ENCODE assay signal across 15 mouse cellular contexts in genomic region chr16:76591956-76592768, GRCm38 (mm10).
A peak's percentile ranks its signal among the peaks of the same experiment; 100 is the strongest.
DNase-seq lines count a peak whose midpoint lies in the region; ATAC-seq lines count a peak whose summit lies in the region.
"Had no signal": no experiment of that assay in that cellular context is flagged by ENCODE, and none has a peak within 500 bp of the region (broad histone marks: within the 10 kb centered on the region; RNA-seq: fewer than 3 reads in every experiment).

No protein-coding gene starts in this region.

- no peak overlapping the region for H3K4me3 ChIP-seq in forebrain, embryonic 15.5 days
- no peak overlapping the region for H3K4me3 ChIP-seq in forebrain, embryonic 12.5 days (replicated peaks)
- no peak overlapping the region for H3K4me3 ChIP-seq in kidney, embryonic 14.5 days (ENCODE audit: low read length)
- H3K4me3 ChIP-seq: heart, embryonic 13.5 days had no signal

- 61% methylated on average over 4 of the region's 4 CpGs for WGBS in forebrain, embryonic 15.5 days
- WGBS in forebrain, embryonic 12.5 days: 88% methylated on average over 4 of the region's 4 CpGs
- WGBS in kidney, embryonic 14.5 days: 56% methylated on average over 4 of the region's 4 CpGs

- no peaks in the 10 kb centered on the region for H3K27me3 ChIP-seq in forebrain, embryonic 15.5 days
- no peaks in the 10 kb centered on the region for H3K27me3 ChIP-seq in forebrain, embryonic 12.5 days
- H3K27me3 ChIP-seq in kidney, embryonic 14.5 days (ENCODE audit: control insufficient read depth, insufficient read depth, low read length): no peaks in the 10 kb centered on the region
- H3K27me3 ChIP-seq: heart, embryonic 13.5 days had no signal

- H3K27ac ChIP-seq in forebrain, embryonic 15.5 days (replicated peaks): no peak overlapping the region
- no peak overlapping the region for H3K27ac ChIP-seq in forebrain, embryonic 12.5 days
- no peak overlapping the region; the same call in 1 of the 2 replicates for H3K27ac ChIP-seq in kidney, embryonic 14.5 days (ENCODE audit: low read depth, low read length)
- H3K27ac ChIP-seq: heart, embryonic 13.5 days had no signal

- H3K36me3 ChIP-seq in forebrain, embryonic 15.5 days: no peaks in the 10 kb centered on the region
- H3K36me3 ChIP-seq in forebrain, embryonic 12.5 days (replicated peaks): no peaks in the 10 kb centered on the region
- no peaks in the 10 kb centered on the region for H3K36me3 ChIP-seq in kidney, embryonic 14.5 days (ENCODE audit: control insufficient read depth, insufficient read depth, low read length)
- H3K36me3 ChIP-seq: heart, embryonic 13.5 days had no signal

- H3K9ac ChIP-seq in forebrain, embryonic 15.5 days (replicated peaks): no peak overlapping the region
- no peak overlapping the region for H3K9ac ChIP-seq in forebrain, embryonic 12.5 days
- no peak overlapping the region for H3K9ac ChIP-seq in kidney, embryonic 14.5 days (ENCODE audit: low read depth, low read length)
- H3K9ac ChIP-seq: heart, embryonic 13.5 days had no signal

- no peaks in the 10 kb centered on the region for H3K9me3 ChIP-seq in forebrain, embryonic 15.5 days
- no peaks in the 10 kb centered on the region for H3K9me3 ChIP-seq in forebrain, embryonic 12.5 days
- no peaks in the 10 kb centered on the region for H3K9me3 ChIP-seq in kidney, embryonic 14.5 days (ENCODE audit: control insufficient read depth, low read length)
- H3K9me3 ChIP-seq: heart, embryonic 13.5 days had no signal

- H3K4me1 ChIP-seq in forebrain, embryonic 15.5 days: peaks cover 16% of the 10 kb centered on the region
- H3K4me1 ChIP-seq in forebrain, embryonic 12.5 days: no peaks in the 10 kb centered on the region
- H3K4me1 ChIP-seq in kidney, embryonic 14.5 days (ENCODE audit: control insufficient read depth, insufficient read depth, low read length): peaks cover 7% of the 10 kb centered on the region; the same call in 1 of the 2 replicates
- H3K4me1 ChIP-seq: heart, embryonic 13.5 days had no signal

- peak; percentile 37 for DNase-seq in lung, postnatal 10 days
- DNase-seq in lung, adult 18-20 months: no peak
- DNase-seq in telencephalon, adult 2 months (ENCODE audit: low read depth, low spot score): peak; percentile 16
- DNase-seq in layer of hippocampus, adult 9-10 months (ENCODE audit: low spot score): no peak
- DNase-seq: B cell, adult 2 months; cerebellum, adult 9-10 months; embryo, embryonic 11 days; gastrocnemius, postnatal 25 days; midbrain, embryonic 14.5 days; thymus, adult 2 months had no signal

- H3K4me2 ChIP-seq in forebrain, embryonic 15.5 days (replicated peaks): no peak overlapping the region
- no peak overlapping the region for H3K4me2 ChIP-seq in forebrain, embryonic 12.5 days
- no peak overlapping the region for H3K4me2 ChIP-seq in kidney, embryonic 14.5 days (replicated peaks; ENCODE audit: low read depth, low read length)
- H3K4me2 ChIP-seq: heart, embryonic 13.5 days had no signal

- peak; percentile 83 for ATAC-seq in forebrain, embryonic 15.5 days (replicated peaks)
- no peak for ATAC-seq in forebrain, embryonic 12.5 days (ENCODE audit: low FRiP score)
- peak; percentile 52; the same call in 1 of the 2 replicates for ATAC-seq in kidney, embryonic 14.5 days (ENCODE audit: low FRiP score, low TSS enrichment)
- ATAC-seq in inflammation-experienced regulatory T-cells, adult 6 months: no peak

Comparison
In these comparisons a context has a peak if more than half of its experiments do, and no peak if none do; other contexts are left out.
1. ATAC-seq: peak in forebrain, embryonic 15.5 days (single experiment) and kidney, embryonic 14.5 days (single experiment); none in forebrain, embryonic 12.5 days (single experiment) and inflammation-experienced regulatory T-cells, adult 6 months (single experiment).
2. DNase-seq: peak in lung, postnatal 10 days (single experiment) and telencephalon, adult 2 months (single experiment); none in lung, adult 18-20 months (0 of 2) and layer of hippocampus, adult 9-10 months (single experiment).